Mouse (Mus musculus): Measurements from ENCODE around the gene Thrsp. TPM values are rescaled to one million over a fixed set of nuclear protein-coding genes. Genes with fewer than 3 reads are reported as not detected.
A peak's percentile ranks its signal among the peaks of the same experiment; 100 is the strongest.
"Not testable (repeated sequence)": the region's sequence is repeated elsewhere in the genome, so short reads cannot be mapped to it uniquely, and the experiment has no call there.

Thrsp gene
- 10 to 100 TPM; 10.0 to 15.1 TPM for total RNA-seq (2021)
- long read RNA-seq, experiment 1, transcript Thrsp-201 (2 exons, 1,277 nt) = major isoform, 28 of 35 reads
- long read RNA-seq, experiment 1, partial matches to known transcripts = 6 of 35 reads
- long read RNA-seq, experiment 1, other reads (novel, unspliced or antisense) = 1 of 35 reads
- long read RNA-seq, experiment 2, transcript Thrsp-201 (2 exons, 1,277 nt) = major isoform, 26 of 28 reads
- long read RNA-seq, experiment 2, partial matches to known transcripts = 2 of 28 reads
- long read RNA-seq, experiment 2, other reads (novel, unspliced or antisense) = 0 of 28 reads

DNA sequence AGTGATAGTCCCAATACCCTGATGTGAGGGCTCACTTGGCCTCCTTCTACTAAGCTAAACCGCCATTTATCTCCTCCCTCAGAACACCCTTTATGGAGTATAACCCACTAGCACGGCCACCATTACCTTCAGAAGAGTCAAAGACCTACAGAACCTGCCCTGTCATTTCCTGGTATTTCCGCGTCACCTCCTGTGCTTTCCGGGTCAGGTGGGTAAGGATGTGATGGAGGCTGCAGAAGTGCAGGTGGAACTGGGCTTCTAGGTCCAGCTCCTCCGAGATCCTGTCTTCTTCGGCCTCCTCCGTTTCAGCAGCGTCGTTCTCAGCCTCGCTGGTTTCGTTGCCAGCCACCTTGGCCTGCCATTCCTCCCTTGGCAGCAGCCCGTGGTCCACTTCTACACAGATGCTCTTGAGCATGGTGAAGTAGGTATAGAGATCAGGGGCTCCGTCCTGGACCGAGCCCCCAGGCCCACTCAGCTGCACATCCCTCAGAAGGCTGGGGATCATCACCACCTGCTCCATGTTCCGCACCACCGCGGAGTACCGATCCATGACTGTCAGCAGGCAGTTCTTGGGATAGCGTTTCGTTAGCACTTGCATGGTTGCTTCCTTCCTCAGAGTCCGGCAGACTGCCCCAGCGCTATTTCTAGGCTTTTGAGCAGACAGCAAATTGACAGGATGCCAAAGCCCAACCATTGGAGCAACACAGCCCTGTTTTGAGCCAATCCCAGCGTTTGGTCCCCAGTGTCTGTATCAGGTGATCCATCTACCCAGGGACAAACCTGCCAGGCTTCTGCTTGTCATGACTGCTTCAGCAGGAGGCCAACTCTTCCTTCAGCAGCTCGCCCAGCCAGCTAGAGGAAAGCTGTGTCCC is at the start of gene Thrsp:
Gene Thrsp, minus strand, starts transcription at position 825 of the 872 bp plus-strand sequence.
- intact Hi-C loops (cut with DNase I) = no loop called here
- DNase-seq (ENCODE audit: low spot score in 2 of 2) = peak; percentile 78 to 89

DNA sequence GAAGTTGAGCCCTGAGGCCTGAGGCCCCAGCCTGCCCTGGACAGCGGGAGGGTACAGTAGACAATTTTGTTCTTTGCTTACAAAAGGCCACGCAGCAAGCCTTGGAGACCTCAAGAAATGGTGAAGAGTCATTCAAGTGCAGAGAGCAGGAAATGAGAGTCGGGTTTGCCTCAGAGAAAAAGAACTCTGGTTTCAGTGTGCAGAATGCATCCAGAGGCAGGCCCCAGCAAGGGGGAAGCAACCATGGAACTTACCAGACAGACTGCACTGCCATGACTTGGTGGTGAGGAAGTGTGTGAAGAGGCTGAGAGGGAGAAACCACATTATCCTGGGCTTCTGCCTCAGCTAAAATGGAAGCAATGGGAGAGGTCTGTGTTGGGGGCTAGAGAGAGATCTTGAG is 38.0 kb upstream of the Thrsp start:
- intact Hi-C loops (cut with DNase I) = no loop called here
- no peak for DNase-seq (ENCODE audit: low spot score in 2 of 2)

GRCm38 (mm10) chr7:97454795-97455194 is 37.3 kb upstream of the Thrsp start:
- no peak for DNase-seq (ENCODE audit: low spot score in 2 of 2)
- intact Hi-C loops (cut with DNase I) = no loop called here

- no peak for DNase-seq (ENCODE audit: low spot score in 2 of 2)
- intact Hi-C loops (cut with DNase I) = no loop called here
Observed at GRCm38 (mm10) chr7:97453141-97453921, 35.8 kb upstream of the Thrsp start.

DNA sequence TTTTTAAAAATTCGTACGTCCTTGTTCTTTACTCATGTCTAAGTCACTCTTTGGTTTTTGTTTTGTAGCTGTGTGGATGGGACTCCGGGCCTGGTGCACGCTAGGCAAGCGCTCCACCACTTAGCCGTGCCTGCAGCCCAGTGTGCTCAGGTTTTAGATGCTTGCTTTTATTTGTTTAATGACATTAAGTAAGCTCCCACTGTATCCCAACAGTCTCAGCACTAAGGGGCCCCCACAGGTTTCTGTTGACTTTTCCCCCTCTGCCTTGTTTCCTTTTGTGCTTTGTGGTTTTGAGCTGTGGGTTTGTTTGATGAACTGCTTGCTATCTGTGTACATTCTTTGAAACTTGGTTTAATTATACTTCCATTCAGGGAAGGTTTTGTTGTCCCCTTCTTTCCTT is 34.7 kb upstream of the Thrsp start:
- DNase-seq (ENCODE audit: low spot score in 2 of 2) = no peak
- intact Hi-C loops (cut with DNase I) = no loop called here

DNA sequence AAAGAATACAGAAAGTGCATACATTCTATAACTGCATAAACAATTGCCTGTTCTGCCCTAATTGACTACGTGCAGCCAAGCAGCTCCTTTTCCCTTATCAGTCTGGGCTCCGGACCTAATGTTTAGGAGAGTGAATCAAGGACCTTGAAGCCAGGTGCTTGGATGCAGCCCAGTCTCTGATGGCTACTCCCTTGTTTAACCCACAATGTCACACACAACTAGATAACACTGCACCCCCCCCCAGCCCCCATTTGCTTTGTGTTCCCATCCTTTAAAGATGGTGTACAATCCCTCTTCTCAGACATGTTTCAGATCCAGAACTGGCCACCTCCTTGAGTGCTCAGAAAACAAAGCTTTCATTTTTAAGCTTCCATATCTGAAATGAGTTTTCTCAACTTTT is 33.5 kb upstream of the Thrsp start, which contains the start of gene Kctd14:
Gene Kctd14, plus strand, starts transcription at position 301 of the 400 bp plus-strand sequence.
- intact Hi-C loops (cut with DNase I); DNase-seq (ENCODE audit: low spot score in 2 of 2): not testable (repeated sequence)

- intact Hi-C loops (cut with DNase I) = loop anchor here (5.0 kb wide), 1 partner anchor 130 kb away; the partner anchor contains the start of genes Aamdc and Rsf1
Observed at GRCm38 (mm10) chr7:97447050-97447531, 29.6 kb upstream of the Thrsp start.

DNA sequence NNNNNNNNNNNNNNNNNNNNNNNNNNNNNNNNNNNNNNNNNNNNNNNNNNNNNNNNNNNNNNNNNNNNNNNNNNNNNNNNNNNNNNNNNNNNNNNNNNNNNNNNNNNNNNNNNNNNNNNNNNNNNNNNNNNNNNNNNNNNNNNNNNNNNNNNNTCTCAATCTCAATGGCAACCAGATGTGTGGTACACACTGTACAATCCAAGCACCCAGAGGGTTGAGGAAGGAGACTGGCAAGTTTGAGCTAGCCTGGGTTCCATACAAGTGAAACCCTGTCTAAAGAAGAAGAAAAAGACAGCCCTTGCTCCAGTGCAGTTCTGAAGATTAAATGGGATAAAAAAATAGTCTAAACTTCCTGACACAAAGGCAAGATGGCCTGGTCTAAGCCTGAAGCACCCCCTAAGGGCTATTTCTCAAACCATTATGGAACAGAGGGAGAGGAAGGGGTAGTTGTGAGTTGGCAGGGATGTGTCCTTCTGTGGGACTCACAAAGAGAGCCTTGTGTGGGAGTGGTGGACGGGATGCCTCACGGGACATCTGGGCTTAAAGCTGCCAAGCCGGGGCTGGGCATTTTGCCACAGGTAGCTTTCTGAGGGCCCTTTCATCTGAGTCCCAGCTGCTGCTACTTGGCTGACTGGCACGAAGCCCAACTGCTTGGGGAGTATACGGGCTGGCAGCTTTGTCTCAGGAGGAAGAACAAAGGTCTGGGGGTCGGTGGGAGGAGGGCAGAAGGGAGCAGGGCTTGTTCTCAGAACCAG is 28.8 kb upstream of the Thrsp start:
- intact Hi-C loops (cut with DNase I) = loop anchor here (5.0 kb wide), 1 partner anchor 131 kb away; the partner anchor contains the start of genes Aamdc and Rsf1

More at GRCm38 (mm10) chr7:97447050-97447531, 29.6 kb upstream of the Thrsp start:
- DNase-seq (ENCODE audit: low spot score in 2 of 2) = peak in 1 of 2 experiments; percentile 20

GRCm38 (mm10) chr7:97438986-97439385 is 21.5 kb upstream of the Thrsp start:
- DNase-seq (ENCODE audit: low spot score in 2 of 2) = no peak
- intact Hi-C loops (cut with DNase I) = no loop called here

More for the DNA sequence above, 28.8 kb upstream of the Thrsp start:
- DNase-seq (ENCODE audit: low spot score in 2 of 2) = peak; percentile 92 to 96

GRCm38 (mm10) chr7:97434517-97434916 is 17.0 kb upstream of the Thrsp start:
- DNase-seq (ENCODE audit: low spot score in 2 of 2) = no peak
- intact Hi-C loops (cut with DNase I) = no loop called here

DNA sequence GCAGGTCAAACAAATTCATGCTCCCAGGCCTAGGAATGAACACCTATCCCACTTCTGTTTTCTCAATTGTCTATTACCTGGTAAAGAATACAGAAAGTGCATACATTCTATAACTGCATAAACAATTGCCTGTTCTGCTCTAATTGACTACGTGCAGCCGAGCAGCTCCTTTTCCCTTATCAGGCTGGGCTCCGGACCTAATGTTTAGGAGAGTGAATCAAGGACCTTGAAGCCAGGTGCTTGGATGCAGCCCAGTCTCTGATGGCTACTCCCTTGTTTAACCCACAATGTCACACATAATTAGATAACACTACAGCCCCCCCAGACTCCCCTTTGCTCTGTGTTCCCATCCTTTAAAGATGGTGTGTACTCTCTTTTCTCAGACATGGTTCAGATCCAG is 16.0 kb upstream of the Thrsp start:
- DNase-seq (ENCODE audit: low spot score in 2 of 2); intact Hi-C loops (cut with DNase I): not testable (repeated sequence)

DNA sequence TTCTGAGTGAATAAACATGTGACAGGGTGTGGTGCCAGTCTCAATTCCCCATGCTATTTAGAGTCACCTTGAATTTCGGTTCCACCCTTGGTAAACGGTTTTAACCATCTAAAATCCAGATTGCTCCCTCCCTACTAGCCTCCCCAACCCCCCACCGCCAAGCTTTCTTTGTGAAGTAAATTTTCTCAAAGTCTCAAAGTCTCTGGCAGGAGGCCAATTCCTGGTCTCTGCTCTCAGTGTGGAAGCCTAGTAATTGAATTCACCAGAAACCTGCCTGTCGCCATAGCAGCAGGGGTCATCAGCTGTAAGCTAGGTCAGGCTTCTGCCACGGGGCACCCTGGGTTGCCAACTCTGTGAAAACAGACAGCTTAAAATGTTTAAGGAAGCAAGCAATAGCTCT is 12.2 kb upstream of the Thrsp start:
- DNase-seq (ENCODE audit: low spot score in 2 of 2) = peak in 1 of 2 experiments; percentile 36
- intact Hi-C loops (cut with DNase I) = loop anchor here (5.0 kb wide), 2 partner anchors 148 to 243 kb away; partner anchors contain the start of genes Aamdc and Rsf1

DNA sequence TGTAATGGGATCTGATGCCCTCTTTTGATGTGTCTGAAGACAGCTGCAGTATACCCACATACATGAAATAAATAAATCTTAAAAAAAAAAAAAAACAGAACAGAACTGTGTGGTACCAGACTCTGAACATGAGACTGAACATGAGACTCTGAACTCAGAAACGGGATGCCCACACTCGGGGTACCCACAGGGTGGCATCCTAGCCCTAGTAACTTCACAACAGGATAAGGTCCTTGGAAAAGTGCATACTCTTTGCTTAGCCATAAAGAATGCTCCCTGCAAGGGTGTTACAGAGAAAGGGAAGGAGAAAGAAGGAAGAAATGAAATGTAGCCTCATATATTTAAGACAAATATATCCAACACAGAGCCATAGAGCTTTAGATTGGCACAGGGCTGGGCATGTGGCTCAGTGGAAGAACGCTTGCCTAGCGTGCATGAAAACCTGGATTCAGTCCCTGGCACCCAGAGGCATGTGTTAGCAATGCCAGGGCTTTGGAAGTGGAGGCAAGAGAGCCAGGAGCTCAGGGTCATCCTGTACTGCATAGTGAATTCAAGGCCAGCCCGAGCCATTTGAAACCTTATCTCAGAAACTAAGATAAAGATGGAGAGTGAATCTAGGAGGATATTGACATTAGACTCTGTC is 10.4 kb upstream of the Thrsp start:
- intact Hi-C loops (cut with DNase I) = loop anchor here (5.0 kb wide), 2 partner anchors 149 to 244 kb away; partner anchors contain the start of genes Aamdc and Rsf1
- no peak for DNase-seq (ENCODE audit: low spot score in 2 of 2)

DNA sequence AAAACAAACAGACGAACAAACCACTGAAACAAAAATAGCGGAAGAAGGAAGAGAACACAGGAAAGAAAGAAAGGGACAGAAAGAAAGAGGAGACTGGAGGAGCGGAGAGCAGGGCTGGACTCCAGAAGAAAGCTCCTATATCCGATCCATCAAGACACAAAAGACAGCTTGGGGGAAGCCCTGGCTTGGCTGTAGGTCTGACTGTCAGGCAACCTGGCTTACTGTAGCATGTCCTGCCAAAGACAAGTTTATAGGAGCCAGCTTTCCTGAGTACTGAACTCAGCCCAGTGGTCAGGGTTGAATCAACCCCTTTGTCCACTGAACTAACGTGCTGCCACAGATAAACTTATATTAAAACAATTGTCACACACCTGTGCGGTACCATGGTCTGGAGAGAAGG is 9.8 kb upstream of the Thrsp start:
- no peak for DNase-seq (ENCODE audit: low spot score in 2 of 2)
- intact Hi-C loops (cut with DNase I) = loop anchor here (5.0 kb wide), 2 partner anchors 150 to 245 kb away; partner anchors contain the start of genes Aamdc and Rsf1

- intact Hi-C loops (cut with DNase I) = loop anchor here (5.0 kb wide), 2 partner anchors 151 to 246 kb away; partner anchors contain the start of genes Aamdc and Rsf1
Observed at GRCm38 (mm10) chr7:97426566-97426965, 9.0 kb upstream of the Thrsp start.

GRCm38 (mm10) chr7:97424621-97425245 is 7.2 kb upstream of the Thrsp start:
- intact Hi-C loops (cut with DNase I) = loop anchor here (5.0 kb wide), 3 partner anchors 58 to 248 kb away; partner anchors contain the start of genes Aamdc, Ints4 and Rsf1
- peak; percentile 88 to 95 for DNase-seq (ENCODE audit: low spot score in 2 of 2)

More at GRCm38 (mm10) chr7:97426566-97426965, 9.0 kb upstream of the Thrsp start:
- no peak for DNase-seq (ENCODE audit: low spot score in 2 of 2)

DNA sequence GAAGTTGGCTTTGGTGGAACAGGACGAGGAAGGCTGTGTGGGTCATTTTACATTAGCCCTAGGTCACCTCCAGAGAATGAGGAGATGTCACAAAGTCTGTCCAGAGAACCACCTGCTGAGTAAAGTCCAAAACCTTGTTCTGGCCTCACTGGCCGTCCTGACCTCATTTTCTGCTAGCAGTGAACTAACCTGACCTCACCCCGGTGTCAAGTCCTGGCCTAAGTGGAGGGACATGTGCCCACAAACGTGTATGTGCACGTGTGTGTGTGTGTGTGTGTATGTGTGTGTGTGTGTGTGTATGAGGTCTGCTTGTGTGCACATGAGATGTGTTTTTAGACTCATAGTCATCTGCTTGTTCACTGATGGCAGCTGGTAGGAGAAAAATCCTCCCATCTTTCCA is 6.2 kb upstream of the Thrsp start:
- no peak for DNase-seq (ENCODE audit: low spot score in 2 of 2)
- intact Hi-C loops (cut with DNase I) = loop anchor here (5.0 kb wide), 1 partner anchor 59 kb away; the partner anchor contains the start of gene Ints4
